Mouse (Mus musculus) T-cell, adult 2 months (primary cell): Measurements from ENCODE around the gene Irf4.

Experiments
- DNase-seq: peaks from one replicate; pipeline ENCODE4 v3.0.0; 2022; ENCODE audit warnings: low spot score

Gene Irf4

GRCm38 (mm10) chr13:30749021-30749556 lies at the start of gene Irf4:
TSS of gene Irf4 (plus strand) at chr13:30749226.
- DNase-seq: peak; percentile 56

GRCm38 (mm10) chr13:30702695-30703094 lies 46.3 kb upstream of the Irf4 start:
- no peak for DNase-seq

- no peak for DNase-seq
These were observed 44.6 kb upstream of the Irf4 start for GRCm38 (mm10) chr13:30704246-30705095.

- DNase-seq: no peak
These were observed 38.0 kb upstream of the Irf4 start for GRCm38 (mm10) chr13:30711066-30711465.

- DNase-seq: no peak
These were observed 37.3 kb upstream of the Irf4 start for GRCm38 (mm10) chr13:30711711-30712110.

- DNase-seq: no peak
These were observed 36.7 kb upstream of the Irf4 start for GRCm38 (mm10) chr13:30712280-30712679.

- no peak for DNase-seq
These were observed 35.4 kb upstream of the Irf4 start for GRCm38 (mm10) chr13:30713621-30714020.

- DNase-seq: no peak
These were observed 34.5 kb upstream of the Irf4 start for GRCm38 (mm10) chr13:30714552-30714951.

- DNase-seq: no peak
These were observed 34.0 kb upstream of the Irf4 start for GRCm38 (mm10) chr13:30715060-30715459.

GRCm38 (mm10) chr13:30715573-30715972 lies 33.5 kb upstream of the Irf4 start:
- no peak for DNase-seq

GRCm38 (mm10) chr13:30716611-30717010 lies 32.4 kb upstream of the Irf4 start:
- no peak for DNase-seq

GRCm38 (mm10) chr13:30722601-30723000 lies 26.4 kb upstream of the Irf4 start:
- DNase-seq: no peak

- no peak for DNase-seq
These were observed 25.8 kb upstream of the Irf4 start for GRCm38 (mm10) chr13:30723258-30723657.

GRCm38 (mm10) chr13:30723858-30724257 lies 25.2 kb upstream of the Irf4 start:
- DNase-seq: no peak

- no peak for DNase-seq
These were observed 24.2 kb upstream of the Irf4 start for GRCm38 (mm10) chr13:30724691-30725271.

GRCm38 (mm10) chr13:30726879-30727278 lies 22.1 kb upstream of the Irf4 start:
- no peak for DNase-seq

GRCm38 (mm10) chr13:30728155-30728554 lies 20.9 kb upstream of the Irf4 start:
- no peak for DNase-seq

- no peak for DNase-seq
These were observed 19.8 kb upstream of the Irf4 start for GRCm38 (mm10) chr13:30729245-30729644.

- DNase-seq: no peak
These were observed 18.8 kb upstream of the Irf4 start for GRCm38 (mm10) chr13:30730104-30730793.

- peak; percentile 44 for DNase-seq
These were observed 16.1 kb upstream of the Irf4 start for GRCm38 (mm10) chr13:30732709-30733445.

- DNase-seq: no peak
These were observed 12.3 kb upstream of the Irf4 start for GRCm38 (mm10) chr13:30736721-30737120.

- no peak for DNase-seq
These were observed 11.8 kb upstream of the Irf4 start for GRCm38 (mm10) chr13:30737257-30737656.
